Mouse (Mus musculus) embryonic facial prominence, embryonic 14.5 days (tissue): Measurements from ENCODE around the gene Tulp2. TPM values are rescaled to one million over a fixed set of nuclear protein-coding genes. Genes with fewer than 3 reads are reported as not detected.
"Not testable (repeated sequence)": the region's sequence is repeated elsewhere in the genome, so short reads cannot be mapped to it uniquely, and the experiment has no call there.

Experiments
- ATAC-seq: fragments of 200-750 bp; cut with Nextera tagmentation; 2 replicates; pipeline ENCODE4 v1.8.0; 2017; ENCODE audit warnings: low read depth, moderate number of reproducible peaks, moderate TSS enrichment
- DNase-seq: peaks from one replicate; pipeline ENCODE4 v3.0.0-alpha.2; 2015; ENCODE audit warnings: low spot score
- H3K27ac ChIP-seq: fragments of 300-500 bp; sonication (generic); replicated peaks from 2 replicates; pipeline ENCODE4 v1.5.1; 2014; ENCODE audit warnings: low read depth, mild to moderate bottlenecking, low read length, moderate library complexity
- H3K27me3 ChIP-seq: fragments of 300-500 bp; sonication (generic); replicated peaks from 2 replicates; pipeline ENCODE4 v1.6.1; 2014; ENCODE audit warnings: low read length; ENCODE audit not compliant: control insufficient read depth, insufficient read depth
- H3K36me3 ChIP-seq: fragments of 300-500 bp; sonication (generic); 2 replicates; pipeline ENCODE4 v1.6.1; 2014; ENCODE audit warnings: low read length, mixed read lengths; ENCODE audit not compliant: control insufficient read depth, insufficient read depth
- H3K4me1 ChIP-seq: fragments of 300-500 bp; sonication (generic); 2 replicates; pipeline ENCODE4 v1.6.1; 2014; ENCODE audit warnings: antibody characterized with exemption, low read length; ENCODE audit not compliant: control insufficient read depth, insufficient read depth
- H3K4me2 ChIP-seq: fragments of 300-500 bp; sonication (generic); 2 replicates; pipeline ENCODE4 v1.6.1; 2014; ENCODE audit warnings: low read depth, mild to moderate bottlenecking, low read length, moderate library complexity, mixed read lengths
- H3K4me3 ChIP-seq: fragments of 300-500 bp; sonication (generic); 2 replicates; pipeline ENCODE4 v1.5.1; 2014; ENCODE audit warnings: low read depth, mild to moderate bottlenecking, low read length
- H3K9ac ChIP-seq: fragments of 300-500 bp; sonication (generic); 2 replicates; pipeline ENCODE4 v1.6.1; 2014; ENCODE audit warnings: low read depth, mild to moderate bottlenecking, low read length, moderate library complexity, mixed read lengths
- H3K9me3 ChIP-seq: fragments of 300-500 bp; sonication (generic); 2 replicates; pipeline ENCODE4 v1.6.1; 2016; ENCODE audit warnings: low read length; ENCODE audit not compliant: control insufficient read depth
- WGBS: fragments of 180-500 bp; shearing (Covaris S2); extraction: QIAGEN DNeasy Blood & Tissue Kit; methylation state at CpG from one replicate; pipeline ENCODE4 v1.1.7; 2014; 5-methylcytosine and 5-hydroxymethylcytosine counted together
- polyA plus RNA-seq: library from polyadenylated mRNA; unstranded; fragments of >200 nt; fragmentation: Nextera tagmentation; extraction: Ambion mirVana; gene quantifications from 2 replicates; pipeline ENCODE4 v1.2.1, GENCODE M21; 2014

The Tulp2 gene
- polyA plus RNA-seq, 1 experiment from 2014 or later: 1.2 TPM

DNA sequence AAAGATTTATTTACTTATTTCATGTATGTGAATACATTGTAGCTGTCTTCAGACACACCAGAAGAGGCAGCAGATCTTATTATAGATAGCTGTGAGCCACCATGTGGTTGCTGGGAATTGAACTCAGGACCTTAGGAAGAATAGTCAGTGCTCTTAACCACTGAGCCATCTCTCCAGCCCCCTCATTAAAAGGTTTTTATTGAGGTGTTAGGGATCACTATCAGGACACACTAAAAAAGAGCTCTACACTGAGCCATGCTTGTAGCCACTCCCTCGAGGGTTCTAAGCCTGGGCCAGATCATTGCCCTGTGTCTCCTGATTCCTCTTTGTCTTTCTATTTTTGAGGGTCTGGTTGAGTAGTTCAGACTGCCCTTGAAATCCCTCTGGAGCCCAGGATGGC lies 5.2 kb upstream of the Tulp2 start:
- no peaks in the 10 kb centered on the region for H3K27me3 ChIP-seq
- H3K4me2 ChIP-seq: no peak overlapping the region
- no peaks in the 10 kb centered on the region for H3K36me3 ChIP-seq
- H3K27ac ChIP-seq: no peak overlapping the region
- no peak overlapping the region for H3K4me3 ChIP-seq
- no peaks in the 10 kb centered on the region for H3K4me1 ChIP-seq
- ATAC-seq (no peak), DNase-seq (no peak)
- WGBS: 31% methylated on average over 1 of the region's 1 CpGs
- no peak overlapping the region for H3K9ac ChIP-seq
- H3K9me3 ChIP-seq: no peaks in the 10 kb centered on the region

DNA sequence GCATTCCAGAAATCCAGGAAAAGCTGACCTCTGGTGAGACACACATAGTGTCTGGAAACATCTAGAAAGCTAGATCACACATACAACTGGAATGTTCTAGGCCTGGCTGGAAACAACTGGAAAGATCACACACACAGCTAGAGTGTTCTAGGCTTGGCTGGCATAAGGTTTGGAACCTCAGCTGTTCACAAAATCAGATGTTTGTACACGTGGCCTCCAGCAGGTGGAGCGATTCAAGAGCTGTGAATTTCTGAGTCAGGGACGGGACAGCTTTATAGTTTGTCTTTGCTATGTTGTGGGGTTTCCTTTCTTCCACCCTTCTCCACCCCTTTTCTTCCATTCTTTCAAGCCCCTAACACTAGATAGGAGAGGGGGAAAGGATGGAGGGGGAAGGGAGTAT lies 4.7 kb upstream of the Tulp2 start:
- H3K9me3 ChIP-seq: no peaks in the 10 kb centered on the region
- H3K4me3 ChIP-seq: no peak overlapping the region
- H3K4me1 ChIP-seq: no peaks in the 10 kb centered on the region
- no peaks in the 10 kb centered on the region for H3K27me3 ChIP-seq
- H3K36me3 ChIP-seq: no peaks in the 10 kb centered on the region
- WGBS: 4% methylated on average over 3 of the region's 3 CpGs
- peak; percentile 85 for DNase-seq
- peak; percentile 45; the same call in 1 of the 2 replicates for ATAC-seq
- H3K4me2 ChIP-seq: no peak overlapping the region
- H3K27ac ChIP-seq: no peak overlapping the region
- no peak overlapping the region; the same call in 1 of the 2 replicates for H3K9ac ChIP-seq

DNA sequence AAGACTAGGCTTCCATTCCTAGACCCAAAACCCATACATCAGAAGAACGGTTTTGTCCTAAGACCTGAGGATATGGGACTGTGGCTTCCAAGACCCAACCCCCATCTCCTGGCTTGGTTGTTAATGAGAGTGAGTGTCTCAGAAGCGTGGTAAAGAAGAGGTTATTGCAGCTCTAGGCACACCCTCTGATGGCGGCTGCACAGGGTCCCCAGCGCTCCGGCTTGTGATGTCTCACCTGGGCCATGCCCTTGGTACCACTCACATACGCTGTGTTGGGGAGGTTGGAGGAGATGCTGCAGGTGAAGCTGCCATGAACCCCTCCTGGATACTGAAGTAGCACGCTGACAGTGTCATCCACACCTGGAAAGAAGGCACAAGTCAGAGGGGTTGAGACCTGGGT lies 2.9 kb upstream of the Tulp2 start:
- Histone ChIP-seq H3K27me3 (no peaks in the 10 kb centered on the region), H3K4me3 (no peak overlapping the region), H3K4me1 (no peaks in the 10 kb centered on the region), H3K9me3 (no peaks in the 10 kb centered on the region), H3K9ac (no peak overlapping the region), H3K36me3 (no peaks in the 10 kb centered on the region), H3K4me2 (no peak overlapping the region), H3K27ac (no peak overlapping the region)
- WGBS: 96% methylated on average over 7 of the region's 7 CpGs
- ATAC-seq (no peak), DNase-seq (no peak)

DNA sequence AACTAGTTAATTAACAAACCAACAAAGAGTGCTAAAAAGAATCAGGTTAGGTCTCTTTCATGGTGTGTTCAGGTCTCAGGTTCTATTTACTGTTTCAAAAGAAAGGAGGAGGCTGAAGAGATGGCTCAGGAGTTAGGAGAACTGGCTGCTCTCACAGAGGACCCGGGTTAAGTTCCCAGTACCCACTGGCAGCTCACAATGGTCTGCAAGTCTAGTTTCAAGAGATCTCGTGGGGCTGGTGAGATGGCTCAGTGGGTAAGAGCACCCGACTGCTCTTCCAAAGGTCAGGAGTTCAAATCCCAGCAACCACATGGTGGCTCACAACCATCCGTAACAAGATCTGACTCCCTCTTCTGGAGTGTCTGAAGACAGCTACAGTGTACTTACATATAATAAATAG lies 1.4 kb upstream of the Tulp2 start:
- H3K4me2 ChIP-seq, H3K9ac ChIP-seq, H3K27me3 ChIP-seq, H3K4me3 ChIP-seq, H3K27ac ChIP-seq, H3K9me3 ChIP-seq, H3K4me1 ChIP-seq, DNase-seq, ATAC-seq, H3K36me3 ChIP-seq: not testable (repeated sequence)
- 77% methylated on average over 3 of the region's 4 CpGs for WGBS

DNA sequence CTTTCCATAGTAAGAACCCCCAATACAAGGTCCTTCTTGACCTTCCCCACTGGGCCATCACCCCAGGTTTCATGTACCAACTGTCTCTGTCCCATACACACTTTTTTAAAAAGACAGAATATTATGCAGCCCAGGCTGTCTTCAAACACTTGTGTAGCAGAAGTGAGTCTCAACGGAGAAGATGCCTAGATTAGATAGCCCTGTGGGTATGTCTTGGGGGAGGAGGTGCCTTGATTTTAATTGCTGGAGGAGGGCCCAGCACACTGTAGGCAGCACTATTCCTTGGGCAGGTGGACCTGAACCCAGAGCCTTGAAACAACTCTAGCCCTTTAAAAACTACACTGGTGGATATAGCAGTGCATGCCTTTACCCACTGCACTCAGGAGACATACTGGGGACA lies 489 bp downstream of the Tulp2 start:
- H3K4me2 ChIP-seq: no peak overlapping the region
- 70% methylated on average over 1 of the region's 1 CpGs for WGBS
- H3K4me1 ChIP-seq: no peaks in the 10 kb centered on the region
- ATAC-seq (no peak), DNase-seq (no peak)
- no peaks in the 10 kb centered on the region for H3K9me3 ChIP-seq
- H3K27ac ChIP-seq: no peak overlapping the region
- no peaks in the 10 kb centered on the region for H3K27me3 ChIP-seq
- no peak overlapping the region for H3K9ac ChIP-seq
- H3K36me3 ChIP-seq: no peaks in the 10 kb centered on the region
- no peak overlapping the region for H3K4me3 ChIP-seq

DNA sequence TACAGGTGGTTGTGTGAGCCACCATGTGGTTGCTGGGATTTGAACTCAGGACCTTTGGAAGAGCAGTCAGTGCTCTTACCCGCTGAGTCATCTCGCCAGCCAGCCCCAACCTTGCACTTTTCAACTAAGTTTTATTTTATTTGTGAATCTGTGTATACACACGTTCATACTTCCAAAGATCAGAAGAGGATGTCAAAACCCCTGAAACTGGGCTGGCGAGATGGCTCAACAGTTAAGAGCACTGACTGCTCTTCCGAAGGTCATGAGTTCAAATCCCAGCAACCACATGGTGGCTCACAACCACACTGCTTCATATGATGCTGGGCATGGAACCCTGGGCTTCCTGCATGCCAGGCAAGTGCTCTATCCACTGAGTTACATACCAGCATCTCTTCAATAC lies 3.3 kb downstream of the Tulp2 start:
- H3K9me3 ChIP-seq, H3K4me1 ChIP-seq, H3K36me3 ChIP-seq, H3K4me3 ChIP-seq, ATAC-seq, DNase-seq, H3K27ac ChIP-seq, H3K4me2 ChIP-seq, H3K9ac ChIP-seq, H3K27me3 ChIP-seq: not testable (repeated sequence)
- WGBS: 91% methylated on average over 5 of the region's 5 CpGs

DNA sequence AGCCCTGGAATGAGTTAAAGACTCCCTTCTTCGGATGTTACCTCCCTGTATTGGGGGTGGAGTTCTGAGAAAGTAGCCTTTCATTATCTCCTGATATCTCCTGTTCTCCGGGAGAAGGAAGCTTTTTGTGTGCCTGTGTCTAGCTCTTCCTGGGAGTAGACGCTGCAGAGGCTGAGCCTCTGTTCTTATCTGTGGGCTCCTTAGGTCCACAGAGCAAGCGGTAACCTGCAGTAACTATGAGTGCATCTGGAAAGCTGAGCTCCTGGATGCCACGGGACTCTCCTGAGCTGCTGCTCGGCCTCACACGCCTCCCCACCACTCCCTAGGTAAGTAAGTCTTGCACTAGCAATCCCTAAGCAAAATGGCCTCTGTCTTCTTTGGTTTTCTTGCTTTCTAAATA lies 4.5 kb downstream of the Tulp2 start:
- Histone ChIP-seq H3K27me3 (no peaks in the 10 kb centered on the region), H3K9me3 (no peaks in the 10 kb centered on the region), H3K4me1 (peaks cover 5% of the 10 kb centered on the region; the same call in 1 of the 2 replicates), H3K4me3 (no peak overlapping the region), H3K36me3 (no peaks in the 10 kb centered on the region), H3K4me2 (no peak overlapping the region), H3K27ac (no peak overlapping the region), H3K9ac (no peak overlapping the region)
- ATAC-seq (no peak), DNase-seq (no peak)
- 71% methylated on average over 7 of the region's 7 CpGs for whole genome bisulfite sequencing

DNA sequence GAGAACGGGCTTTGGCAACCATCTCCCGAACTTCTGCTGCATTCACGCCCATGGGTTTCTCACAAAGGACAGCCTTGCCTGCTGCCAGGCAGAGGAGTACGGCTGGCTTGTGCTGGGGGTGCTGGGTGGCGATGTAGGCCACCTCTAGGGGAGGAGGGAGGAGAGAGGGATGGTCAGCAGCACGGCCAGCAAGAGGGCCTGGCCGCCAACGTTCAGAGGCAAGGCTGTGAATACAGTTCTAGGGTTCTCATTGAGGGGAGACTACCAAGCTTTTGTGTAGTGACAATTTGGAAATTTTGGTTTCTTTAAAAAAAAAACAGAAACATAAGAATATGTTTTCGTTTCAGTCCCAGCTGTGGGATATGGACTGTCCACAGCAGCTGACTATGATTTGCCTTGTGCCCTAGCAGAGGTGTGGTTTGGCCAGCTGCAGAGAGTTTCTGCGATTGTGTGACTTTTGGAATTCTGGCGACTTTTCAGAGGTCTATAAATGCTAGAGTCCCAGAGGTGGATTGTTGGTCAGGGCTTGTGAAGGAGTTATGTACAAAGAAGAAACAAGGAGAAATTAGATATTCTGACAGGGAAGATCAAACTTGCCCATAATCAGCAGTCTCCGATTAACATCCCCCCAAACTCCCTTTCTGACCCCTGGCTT lies 5.2 kb downstream of the Tulp2 start, which contains the start of gene Gm45808:
Gm45808 (minus strand) TSS at position 51 of the 655 bp plus-strand sequence.
- Histone ChIP-seq H3K36me3 (no peaks in the 10 kb centered on the region), H3K9ac (no peak within 1 kb of the TSS), H3K27ac (peak within 1 kb of the TSS; percentile 16), H3K4me1 (peaks cover 5% of the 10 kb centered on the region; the same call in 1 of the 2 replicates), H3K4me3 (no peak within 1 kb of the TSS), H3K9me3 (no peaks in the 10 kb centered on the region), H3K27me3 (no peaks in the 10 kb centered on the region), H3K4me2 (peak within 1 kb of the TSS; percentile 59; the same call in 1 of the 2 replicates)
- ATAC-seq (no peak), DNase-seq (no peak)
- 73% methylated on average over 12 of the region's 12 CpGs for WGBS

DNA sequence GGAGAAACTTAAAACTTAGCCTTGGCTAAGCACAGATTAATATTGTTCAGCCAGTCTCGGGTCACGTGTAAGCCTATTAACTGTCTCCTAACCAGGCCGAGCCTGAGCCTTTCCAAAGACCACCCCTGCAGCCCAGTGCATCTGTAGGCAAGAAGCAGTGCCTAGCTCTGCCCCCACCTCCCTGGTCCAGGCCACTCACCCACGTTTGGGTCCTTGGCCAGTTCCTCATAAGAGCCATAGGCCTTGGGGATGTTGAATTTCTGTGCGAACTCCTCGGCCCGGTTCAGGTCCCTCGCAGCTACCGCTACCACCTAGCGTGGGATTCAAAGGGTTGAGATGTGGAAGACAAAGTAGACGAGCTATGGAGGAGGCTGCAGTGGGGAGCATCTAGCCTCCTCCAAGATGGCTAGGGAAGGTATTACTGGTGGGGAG lies 6.2 kb downstream of the Tulp2 start:
- Histone ChIP-seq H3K4me3 (peak overlapping the region; percentile 40), H3K27me3 (no peaks in the 10 kb centered on the region), H3K36me3 (peaks cover 9% of the 10 kb centered on the region), H3K27ac (peak overlapping the region; percentile 74), H3K4me1 (peaks cover 5% of the 10 kb centered on the region; the same call in 1 of the 2 replicates), H3K9me3 (no peaks in the 10 kb centered on the region), H3K4me2 (peak overlapping the region; percentile 59), H3K9ac (peak overlapping the region; percentile 48)
- ATAC-seq (peak; percentile 45; the same call in 1 of the 2 replicates), DNase-seq (peak; percentile 41)
- 29% methylated on average over 11 of the region's 11 CpGs for WGBS
